Mouse (Mus musculus) embryonic facial prominence, embryonic 11.5 days (tissue): Measurements from ENCODE around the gene Muc5ac. TPM values are rescaled to one million over a fixed set of nuclear protein-coding genes. Genes with fewer than 3 reads are reported as not detected.
"Not testable (repeated sequence)": the region's sequence is repeated elsewhere in the genome, so short reads cannot be mapped to it uniquely, and the experiment has no call there.

Source experiments
- ATAC-seq: fragments of 200-750 bp; cut with Nextera tagmentation; replicated peaks from 2 replicates; pipeline ENCODE4 v1.8.0; 2017; ENCODE audit warnings: low read depth; ENCODE audit not compliant: insufficient number of reproducible peaks, low FRiP score, low TSS enrichment
- DNase-seq: peaks from one replicate; pipeline ENCODE4 v3.0.0-alpha.2; 2015; ENCODE audit warnings: low spot score
- H3K27ac ChIP-seq: fragments of 300-500 bp; sonication (generic); replicated peaks from 2 replicates; pipeline ENCODE4 v1.5.1; 2014; ENCODE audit warnings: mild to moderate bottlenecking, low read depth, low read length, control low read depth
- H3K27me3 ChIP-seq: fragments of 300-500 bp; sonication (generic); 2 replicates; pipeline ENCODE4 v1.6.1; 2014; ENCODE audit warnings: mild to moderate bottlenecking, low read length, moderate library complexity, mixed read lengths; ENCODE audit not compliant: control insufficient read depth, insufficient read depth
- H3K36me3 ChIP-seq: fragments of 300-500 bp; sonication (generic); replicated peaks from 2 replicates; pipeline ENCODE4 v1.6.1; 2014; ENCODE audit warnings: low read depth, mild to moderate bottlenecking, low read length, moderate library complexity, mixed read lengths; ENCODE audit not compliant: control insufficient read depth, insufficient read depth
- H3K4me1 ChIP-seq: fragments of 300-500 bp; sonication (generic); 2 replicates; pipeline ENCODE4 v1.6.1; 2014; ENCODE audit warnings: low read length, mixed read lengths; ENCODE audit not compliant: control insufficient read depth, insufficient read depth
- H3K4me2 ChIP-seq: fragments of 300-500 bp; sonication (generic); 2 replicates; pipeline ENCODE4 v1.6.1; 2014; ENCODE audit warnings: low read depth, mild to moderate bottlenecking, control low read depth, low read length, moderate library complexity
- H3K4me3 ChIP-seq: fragments of 300-500 bp; sonication (generic); 2 replicates; pipeline ENCODE4 v1.5.1; 2014; ENCODE audit warnings: low read depth, low read length, control low read depth
- H3K9ac ChIP-seq: fragments of 300-500 bp; sonication (generic); replicated peaks from 2 replicates; pipeline ENCODE4 v1.6.1; 2014; ENCODE audit warnings: mild to moderate bottlenecking, control low read depth, low read length
- H3K9me3 ChIP-seq: fragments of 300-500 bp; sonication (generic); replicated peaks from 2 replicates; pipeline ENCODE4 v1.6.1; 2016; ENCODE audit warnings: mild to moderate bottlenecking, low read length, inconsistent platforms, mixed read lengths; ENCODE audit not compliant: control insufficient read depth
- WGBS: fragments of 180-500 bp; shearing (Covaris S2); extraction: QIAGEN DNeasy Blood & Tissue Kit; methylation state at CpG from one replicate; pipeline ENCODE4 v1.1.7; 2014; 5-methylcytosine and 5-hydroxymethylcytosine counted together
- polyA plus RNA-seq: library from polyadenylated mRNA; unstranded; fragments of >200 nt; fragmentation: Nextera tagmentation; extraction: Ambion mirVana; gene quantifications from 2 replicates; pipeline ENCODE4 v1.2.1, GENCODE M21; 2014

Gene Muc5ac
- polyA plus RNA-seq, 1 experiment from 2014 or later, result not detected

DNA sequence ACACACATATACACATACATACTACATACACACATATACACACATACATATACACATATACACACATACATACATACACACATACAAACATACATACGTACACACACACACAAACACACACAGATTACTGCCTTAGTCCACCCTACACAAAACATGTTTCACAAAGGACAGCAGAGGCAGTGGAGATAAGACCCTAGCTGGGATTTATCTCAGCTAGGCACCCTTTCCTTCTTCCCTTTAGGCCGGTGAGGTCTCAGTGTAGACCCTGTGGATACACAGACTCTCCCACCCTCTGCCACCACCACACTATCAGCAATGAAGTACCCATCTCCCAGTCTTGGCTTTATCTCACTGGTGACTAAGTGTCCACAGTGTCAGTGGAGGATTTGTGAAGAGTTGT, 13.9 kb upstream of the Muc5ac start:
- Histone ChIP-seq H3K9me3 (no peaks in the 10 kb centered on the region), H3K27ac (no peak overlapping the region), H3K9ac (no peak overlapping the region), H3K4me2 (no peak overlapping the region), H3K4me1 (0 out of 2 replicates have a peak, but pooled peaks cover 2% of the 10 kb centered on the region), H3K36me3 (no peaks in the 10 kb centered on the region), H3K4me3 (no peak overlapping the region), H3K27me3 (no peaks in the 10 kb centered on the region)
- WGBS, result 84% methylated on average over 2 of the region's 2 CpGs
- no peak for ATAC-seq
- DNase-seq, result no peak

DNA sequence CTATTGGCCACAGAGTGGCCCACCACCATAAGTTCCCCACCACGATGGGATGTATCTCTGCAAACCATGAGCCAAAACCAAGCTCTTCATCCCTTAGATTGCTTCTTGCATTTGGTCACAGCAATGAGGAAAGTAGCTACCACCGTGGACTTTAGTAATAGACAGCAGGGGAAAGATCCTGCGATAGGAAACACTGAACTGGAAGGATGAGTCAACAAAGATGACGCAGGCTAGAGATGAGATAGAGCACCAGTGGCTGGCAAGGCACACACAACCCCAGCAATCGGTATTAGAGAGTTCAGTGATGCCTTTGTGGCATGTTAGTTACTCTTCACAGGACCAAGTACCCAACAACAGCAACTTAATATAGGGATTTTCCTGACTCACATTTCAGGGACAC, 12.6 kb upstream of the Muc5ac start:
- 86% methylated on average over 5 of the region's 5 CpGs for WGBS
- Histone ChIP-seq H3K27ac (no peak overlapping the region), H3K4me2 (no peak overlapping the region), H3K4me1 (0 out of 2 replicates have a peak, but pooled peaks cover 2% of the 10 kb centered on the region), H3K4me3 (no peak overlapping the region), H3K9me3 (no peaks in the 10 kb centered on the region), H3K27me3 (no peaks in the 10 kb centered on the region), H3K36me3 (no peaks in the 10 kb centered on the region), H3K9ac (no peak overlapping the region)
- DNase-seq (no peak), ATAC-seq (no peak)

DNA sequence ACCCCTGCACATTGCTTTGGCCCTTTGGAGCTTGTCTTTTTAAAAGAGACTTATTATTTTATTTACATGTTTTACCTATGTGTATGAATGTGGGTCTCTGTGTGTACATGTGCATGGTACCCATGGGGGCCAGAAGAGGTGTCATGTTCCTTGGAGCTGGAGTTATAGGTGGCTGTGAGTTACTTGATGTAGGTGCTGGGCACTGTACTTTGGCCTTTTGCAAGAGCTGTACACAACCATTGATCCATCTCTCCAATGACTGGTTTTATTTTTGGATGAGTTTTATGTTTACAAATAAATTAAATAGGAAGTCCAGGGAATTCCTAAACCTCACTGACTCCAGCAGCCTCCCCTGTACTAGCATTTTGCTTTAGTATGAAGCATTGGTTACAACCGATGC, 5.5 kb downstream of the Muc5ac start:
- H3K4me2 ChIP-seq, result no peak overlapping the region
- ATAC-seq, result no peak
- H3K36me3 ChIP-seq, result no peaks in the 10 kb centered on the region
- WGBS, result 94% methylated on average over 1 of the region's 1 CpGs
- H3K9me3 ChIP-seq, result no peaks in the 10 kb centered on the region
- H3K4me3 ChIP-seq, result no peak overlapping the region
- no peak overlapping the region for H3K9ac ChIP-seq
- H3K27me3 ChIP-seq, result no peaks in the 10 kb centered on the region
- H3K27ac ChIP-seq, result no peak overlapping the region
- no peak for DNase-seq
- no peaks in the 10 kb centered on the region for H3K4me1 ChIP-seq

DNA sequence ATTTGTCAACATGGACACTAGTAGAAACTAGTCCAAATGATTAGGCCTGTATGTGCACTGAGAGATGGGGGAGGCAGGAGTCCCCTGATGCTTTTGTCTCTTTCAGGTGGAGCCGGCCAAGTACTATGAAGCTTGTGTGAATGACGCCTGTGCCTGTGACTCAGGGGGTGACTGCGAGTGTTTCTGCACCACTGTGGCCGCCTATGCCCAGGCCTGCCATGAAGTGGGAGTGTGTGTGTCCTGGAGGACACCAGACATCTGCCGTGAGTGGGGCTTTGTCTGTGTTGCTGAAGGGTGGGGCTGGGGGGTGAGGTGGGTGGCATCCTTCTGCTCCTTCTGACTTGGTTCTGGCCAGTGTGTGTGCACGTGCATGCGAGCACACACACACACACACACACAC, 14.4 kb downstream of the Muc5ac start:
- H3K9ac ChIP-seq, result no peak overlapping the region

DNA sequence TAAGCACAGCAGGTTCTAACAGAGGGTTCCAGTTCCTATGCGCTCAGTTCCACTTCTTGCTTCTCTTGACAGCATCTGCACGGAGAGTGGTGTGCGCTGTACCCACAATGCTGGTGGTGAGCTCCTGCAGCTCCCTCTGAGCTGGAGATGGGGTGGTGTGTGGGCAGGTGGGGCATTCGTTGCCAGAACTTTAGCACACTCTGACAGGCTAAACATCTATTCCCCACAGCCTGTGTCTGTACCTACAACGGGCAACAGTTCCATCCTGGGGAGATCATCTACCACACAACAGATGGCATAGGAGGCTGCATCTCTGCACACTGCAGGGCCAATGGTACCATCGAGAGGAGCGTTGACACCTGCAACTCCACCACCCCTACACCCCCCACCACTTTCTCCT, 16.6 kb downstream of the Muc5ac start:
- DNase-seq (no peak), ATAC-seq (no peak)
- Histone ChIP-seq H3K4me1 (no peaks in the 10 kb centered on the region), H3K4me2 (no peak overlapping the region), H3K4me3 (no peak overlapping the region), H3K27ac (no peak overlapping the region), H3K27me3 (no peaks in the 10 kb centered on the region), H3K36me3 (no peaks in the 10 kb centered on the region), H3K9ac (no peak overlapping the region), H3K9me3 (no peaks in the 10 kb centered on the region)
- WGBS, result 91% methylated on average over 7 of the region's 7 CpGs

More for the DNA sequence above, 14.4 kb downstream of the Muc5ac start:
- WGBS, result 92% methylated on average over 7 of the region's 7 CpGs
- no peak overlapping the region for H3K4me3 ChIP-seq
- H3K4me1 ChIP-seq, result no peaks in the 10 kb centered on the region
- no peak overlapping the region for H3K27ac ChIP-seq
- H3K36me3 ChIP-seq, result no peaks in the 10 kb centered on the region
- no peak for DNase-seq
- no peaks in the 10 kb centered on the region for H3K9me3 ChIP-seq
- ATAC-seq, result no peak
- H3K27me3 ChIP-seq, result no peaks in the 10 kb centered on the region
- no peak overlapping the region for H3K4me2 ChIP-seq

DNA sequence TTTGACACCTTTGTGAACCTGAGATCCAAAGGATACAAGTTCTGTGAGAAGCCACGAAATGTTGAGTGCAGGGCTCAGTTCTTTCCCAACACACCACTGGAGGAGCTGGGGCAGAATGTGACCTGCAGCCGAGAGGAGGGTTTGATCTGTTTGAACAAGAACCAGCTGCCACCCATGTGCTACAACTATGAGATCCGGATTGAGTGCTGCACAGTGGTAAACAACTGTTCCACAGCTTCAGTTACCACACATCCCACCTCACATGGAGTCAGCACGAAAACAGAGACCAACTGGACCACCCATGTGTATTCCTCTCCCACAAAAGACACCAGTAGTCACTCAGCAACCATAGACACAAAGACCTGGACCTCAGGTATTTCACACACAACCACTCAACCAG, 19.1 kb downstream of the Muc5ac start:
- not testable (repeated sequence) for ATAC-seq, H3K4me2 ChIP-seq, H3K4me1 ChIP-seq, H3K4me3 ChIP-seq, H3K27me3 ChIP-seq, H3K27ac ChIP-seq, H3K36me3 ChIP-seq, DNase-seq, H3K9me3 ChIP-seq, H3K9ac ChIP-seq
- no CpG with 5 or more reads among the region's 4 CpGs for WGBS

DNA sequence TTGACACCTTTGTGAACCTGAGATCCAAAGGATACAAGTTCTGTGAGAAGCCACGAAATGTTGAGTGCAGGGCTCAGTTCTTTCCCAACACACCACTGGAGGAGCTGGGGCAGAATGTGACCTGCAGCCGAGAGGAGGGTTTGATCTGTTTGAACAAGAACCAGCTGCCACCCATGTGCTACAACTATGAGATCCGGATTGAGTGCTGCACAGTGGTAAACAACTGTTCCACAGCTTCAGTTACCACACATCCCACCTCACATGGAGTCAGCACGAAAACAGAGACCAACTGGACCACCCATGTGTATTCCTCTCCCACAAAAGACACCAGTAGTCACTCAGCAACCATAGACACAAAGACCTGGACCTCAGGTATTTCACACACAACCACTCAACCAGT, 21.2 kb downstream of the Muc5ac start:
- not testable (repeated sequence) for DNase-seq, H3K27ac ChIP-seq, H3K27me3 ChIP-seq, H3K9me3 ChIP-seq, H3K36me3 ChIP-seq, ATAC-seq, H3K9ac ChIP-seq, H3K4me1 ChIP-seq, H3K4me3 ChIP-seq, H3K4me2 ChIP-seq
- no CpG with 5 or more reads among the region's 4 CpGs for WGBS

DNA sequence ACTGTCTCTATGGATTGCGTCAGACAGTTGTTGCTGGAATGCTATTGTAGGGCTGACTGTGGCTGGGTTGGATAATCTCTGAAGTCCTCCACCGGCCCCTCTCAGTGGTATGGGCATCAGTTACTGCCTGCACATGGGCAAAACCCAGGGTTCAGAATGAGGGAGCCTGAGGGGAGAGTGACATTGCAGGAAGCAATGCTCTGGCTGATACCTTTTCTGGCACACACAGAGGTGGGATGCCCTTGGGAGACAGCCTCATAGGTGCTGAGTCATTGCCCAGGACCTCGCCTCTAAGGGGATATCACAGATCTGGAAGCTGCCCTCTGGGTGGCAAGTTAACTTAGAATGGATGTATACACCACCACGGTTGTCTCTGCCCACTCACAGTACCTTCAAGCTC, 24.5 kb downstream of the Muc5ac start:
- no peak overlapping the region for H3K9ac ChIP-seq
- H3K9me3 ChIP-seq, result no peaks in the 10 kb centered on the region
- no peaks in the 10 kb centered on the region for H3K4me1 ChIP-seq
- H3K4me3 ChIP-seq, result no peak overlapping the region
- H3K4me2 ChIP-seq, result no peak overlapping the region
- WGBS, result 89% methylated on average over 4 of the region's 4 CpGs
- ATAC-seq (no peak), DNase-seq (no peak)
- H3K27ac ChIP-seq, result no peak overlapping the region
- no peaks in the 10 kb centered on the region for H3K36me3 ChIP-seq
- H3K27me3 ChIP-seq, result no peaks in the 10 kb centered on the region
